Mouse (Mus musculus) thymus, adult 2 months (tissue): ENCODE data around the gene Bicral. TPM values are rescaled to one million over a fixed set of nuclear protein-coding genes. Genes with fewer than 3 reads are reported as not detected.

ENCODE experiments used
- DNase-seq: peaks from one replicate; pipeline ENCODE4 v3.0.0; 2021
- H3K27ac ChIP-seq: fragments of 200-500 bp; 2 replicates; pipeline ENCODE4 v1.5.1; 2012; ENCODE audit warnings: low read length, control low read depth; ENCODE audit not compliant: control insufficient read depth, insufficient read depth
- H3K27me3 ChIP-seq: fragments of 200-500 bp; 2 replicates; pipeline ENCODE4 v1.6.1; 2012; ENCODE audit warnings: mild to moderate bottlenecking, low read length, moderate library complexity, mixed read lengths; ENCODE audit not compliant: control insufficient read depth, insufficient read depth
- H3K36me3 ChIP-seq: fragments of 200-500 bp; 2 replicates; pipeline ENCODE4 v1.6.1; 2012; ENCODE audit warnings: mild to moderate bottlenecking, low read length, moderate library complexity; ENCODE audit not compliant: control insufficient read depth, insufficient read depth
- H3K4me1 ChIP-seq: fragments of 200-500 bp; replicated peaks from 2 replicates; pipeline ENCODE4 v1.6.1; 2012; ENCODE audit warnings: low read length; ENCODE audit not compliant: control insufficient read depth, insufficient read depth
- H3K4me3 ChIP-seq: fragments of 200-500 bp; 2 replicates; pipeline ENCODE4 v1.5.1; 2012; ENCODE audit warnings: mild to moderate bottlenecking, low read length, control low read depth, moderate library complexity; ENCODE audit not compliant: control insufficient read depth, insufficient read depth
- CTCF ChIP-seq: fragments of 200-500 bp; IDR thresholded peaks from 2 replicates; pipeline ENCODE4 v1.5.1; 2012; ENCODE audit warnings: mild to moderate bottlenecking, control low read depth, low read length, moderate library complexity, borderline replicate concordance; ENCODE audit not compliant: control insufficient read depth, poor library complexity, insufficient read depth; ENCODE audit errors: extremely low read depth
- POLR2A ChIP-seq: fragments of 200-500 bp; IDR thresholded peaks from 2 replicates; pipeline ENCODE4 v1.6.1; 2012; ENCODE audit warnings: mild to moderate bottlenecking, low read length, control low read depth, moderate library complexity; ENCODE audit not compliant: control insufficient read depth, poor library complexity, insufficient read depth; ENCODE audit errors: extremely low read depth
- WGBS: fragments of 180-500 bp; shearing (Covaris S2); methylation state at CpG from one replicate; pipeline ENCODE4 v1.1.7; 2018; 5-methylcytosine and 5-hydroxymethylcytosine counted together
- polyA plus RNA-seq: library from polyadenylated mRNA; depleted of rRNA; stranded (reverse); fragments of >200 nt; gene quantifications from 2 replicates; pipeline ENCODE4 v1.2.3, GENCODE M21; 2012

Bicral gene
- polyA plus RNA-seq, 1 experiment: 19.3 TPM

- TF ChIP-seq POLR2A (no peak), CTCF (no peak)
- no peak for DNase-seq
These were observed 17.8 kb downstream of the Bicral start for GRCm38 (mm10) chr17:46840304-46841010.

GRCm38 (mm10) chr17:46838396-46838920 is 19.8 kb downstream of the Bicral start:
- Histone ChIP-seq H3K27ac (no peak overlapping the region), H3K36me3 (no peaks in the 10 kb centered on the region), H3K27me3 (no peaks in the 10 kb centered on the region), H3K4me3 (no peak overlapping the region), H3K4me1 (peaks cover 12% of the 10 kb centered on the region; the same call in 1 of the 2 replicates)
- 87% methylated on average over 7 of the region's 7 CpGs for WGBS
- TF ChIP-seq POLR2A (no peak), CTCF (no peak)
- no peak for DNase-seq

More at GRCm38 (mm10) chr17:46840304-46841010, 17.8 kb downstream of the Bicral start:
- H3K27ac ChIP-seq: no peak overlapping the region
- no peaks in the 10 kb centered on the region for H3K27me3 ChIP-seq
- H3K4me3 ChIP-seq: no peak overlapping the region
- H3K4me1 ChIP-seq: peaks cover 9% of the 10 kb centered on the region; the same call in 1 of the 2 replicates
- 97% methylated on average over 10 of the region's 10 CpGs for WGBS
- H3K36me3 ChIP-seq: no peaks in the 10 kb centered on the region

- H3K36me3 ChIP-seq: no peaks in the 10 kb centered on the region
- DNase-seq: no peak
- peaks cover 12% of the 10 kb centered on the region; the same call in 1 of the 2 replicates for H3K4me1 ChIP-seq
- H3K27ac ChIP-seq: no peak overlapping the region
- H3K4me3 ChIP-seq: no peak overlapping the region
- TF ChIP-seq CTCF (no peak), POLR2A (no peak)
- WGBS: 99% methylated on average over 2 of the region's 2 CpGs
- no peaks in the 10 kb centered on the region for H3K27me3 ChIP-seq
These were observed 20.4 kb downstream of the Bicral start for GRCm38 (mm10) chr17:46837897-46838296.

- Histone ChIP-seq H3K36me3 (no peaks in the 10 kb centered on the region), H3K4me3 (no peak overlapping the region), H3K27ac (no peak overlapping the region), H3K4me1 (peaks cover 13% of the 10 kb centered on the region), H3K27me3 (no peaks in the 10 kb centered on the region)
- DNase-seq: peak; percentile 60
- 44% methylated on average over 6 of the region's 6 CpGs for WGBS
- TF ChIP-seq POLR2A (no peak), CTCF (no peak)
These were observed 23.1 kb downstream of the Bicral start for GRCm38 (mm10) chr17:46835093-46835715.

DNA sequence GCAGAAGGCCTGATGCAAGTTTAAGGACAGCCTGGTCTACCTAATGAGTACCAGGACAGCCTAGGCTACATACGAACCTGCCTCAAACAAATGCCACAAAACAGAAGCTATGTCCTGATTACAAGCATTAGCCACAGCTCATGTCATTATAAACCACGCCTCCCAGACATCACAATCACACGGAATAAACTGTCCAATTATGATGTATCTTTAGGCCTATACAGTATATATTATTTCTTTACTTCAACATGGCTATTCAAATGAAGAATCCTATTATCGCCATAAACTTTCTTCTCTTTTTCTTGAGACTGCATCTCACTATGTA is 25.3 kb downstream of the Bicral start:
- Histone ChIP-seq H3K4me1 (peaks cover 28% of the 10 kb centered on the region), H3K27ac (no peak overlapping the region), H3K27me3 (no peaks in the 10 kb centered on the region), H3K36me3 (no peaks in the 10 kb centered on the region), H3K4me3 (no peak overlapping the region)
- no peak for TF ChIP-seq CTCF
- TF ChIP-seq POLR2A: no peak
- no peak for DNase-seq
- WGBS: 95% methylated on average over 4 of the region's 4 CpGs

- H3K27me3 ChIP-seq: no peaks in the 10 kb centered on the region
- 94% methylated on average over 11 of the region's 11 CpGs for WGBS
- H3K4me3 ChIP-seq: no peak overlapping the region
- TF ChIP-seq CTCF (no peak), POLR2A (no peak)
- no peaks in the 10 kb centered on the region for H3K36me3 ChIP-seq
- H3K4me1 ChIP-seq: peaks cover 30% of the 10 kb centered on the region
- no peak overlapping the region for H3K27ac ChIP-seq
- DNase-seq: no peak
These were observed 25.9 kb downstream of the Bicral start for GRCm38 (mm10) chr17:46832101-46832980.
